Mouse (Mus musculus) thymus, postnatal 0 days (tissue): Measurements from ENCODE around the gene Megf11. TPM values are rescaled to one million over a fixed set of nuclear protein-coding genes. Genes with fewer than 3 reads are reported as not detected.

Experiments used
- DNase-seq: peaks from one replicate; pipeline ENCODE4 v3.0.0-alpha.2; 2015; ENCODE audit warnings: low spot score
- polyA plus RNA-seq: library from polyadenylated mRNA; unstranded; fragments of >200 nt; fragmentation: Nextera tagmentation; extraction: Ambion mirVana; gene quantifications from 2 replicates; pipeline ENCODE4 v1.2.1, GENCODE M21; 2015

Megf11 gene
- polyA plus RNA-seq, 1 experiment from 2014 or later: 0.75 TPM

DNA sequence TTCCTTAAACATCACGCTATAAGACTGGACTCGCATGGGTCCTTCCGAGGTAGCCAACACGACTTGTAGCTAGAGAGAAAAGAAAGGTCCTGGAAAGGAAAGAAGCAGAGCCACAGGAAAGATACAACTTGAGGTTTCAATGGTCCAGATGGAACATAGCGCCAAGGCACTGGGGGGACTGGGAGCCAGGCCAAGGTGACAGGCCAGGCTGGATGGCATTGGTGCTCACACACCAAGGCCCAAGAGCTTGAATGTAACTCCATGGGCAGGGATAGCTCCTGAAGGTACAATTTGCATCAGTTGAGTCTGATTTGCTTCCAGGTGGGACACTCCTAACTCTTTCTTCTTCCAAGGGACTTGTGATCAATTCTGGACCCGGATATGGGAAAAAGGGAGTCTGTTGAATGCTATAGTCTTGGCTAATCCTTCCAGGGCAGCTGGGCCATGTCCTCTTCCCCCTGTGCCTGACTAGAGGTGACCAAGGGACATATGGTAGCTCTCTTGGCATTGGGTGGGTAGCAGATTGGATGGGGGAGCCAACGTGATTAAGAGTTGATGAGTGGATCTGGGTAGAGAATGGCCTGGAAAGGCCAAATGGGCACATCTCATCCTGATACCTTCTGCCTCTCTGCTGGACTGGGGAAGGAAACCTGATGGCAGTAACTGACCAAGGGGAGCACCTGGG is 172.6 kb downstream of the Megf11 start:
- DNase-seq: no peak

DNA sequence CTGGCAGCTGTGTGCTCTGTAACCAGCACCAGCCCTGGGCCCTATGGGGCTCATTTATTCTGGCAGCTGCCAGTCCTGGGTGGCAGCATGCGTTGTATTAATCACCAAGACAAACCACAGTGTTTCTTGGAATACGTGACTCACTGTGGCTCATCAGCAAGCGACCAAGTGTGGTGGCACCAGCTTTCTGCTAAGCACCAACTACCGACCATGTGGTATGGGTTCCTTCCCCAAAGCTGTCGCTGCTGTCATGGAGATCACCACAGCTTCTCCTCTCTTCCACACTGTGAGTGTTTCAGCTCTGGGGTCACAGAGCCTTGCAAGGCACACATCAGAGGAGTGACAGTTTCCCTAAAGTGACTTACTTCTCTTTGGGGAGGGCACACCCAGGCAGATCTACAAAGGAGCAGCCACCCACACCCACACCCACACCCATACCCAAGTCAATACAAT is 178.9 kb downstream of the Megf11 start:
- DNase-seq: no peak

DNA sequence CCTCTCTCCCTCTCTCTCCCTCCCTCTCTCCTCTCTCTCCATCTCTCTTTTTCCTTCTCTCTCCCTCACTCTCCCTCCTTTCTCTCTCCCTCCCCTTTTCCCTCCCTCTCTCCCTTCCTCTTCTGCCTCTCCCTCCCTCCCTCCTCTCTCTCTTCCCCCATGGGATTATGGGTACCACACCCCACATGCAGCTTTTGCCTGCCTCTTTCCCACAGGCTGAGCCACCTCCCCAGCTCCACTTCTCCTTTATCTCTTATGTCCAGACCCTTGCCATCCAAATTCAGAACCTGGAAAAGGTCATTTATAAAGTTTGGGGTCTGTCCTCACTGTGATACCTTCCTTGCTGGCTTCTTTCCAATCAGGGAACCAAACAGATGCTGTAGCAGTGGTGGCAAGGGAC is 180.5 kb downstream of the Megf11 start:
- no peak for DNase-seq

DNA sequence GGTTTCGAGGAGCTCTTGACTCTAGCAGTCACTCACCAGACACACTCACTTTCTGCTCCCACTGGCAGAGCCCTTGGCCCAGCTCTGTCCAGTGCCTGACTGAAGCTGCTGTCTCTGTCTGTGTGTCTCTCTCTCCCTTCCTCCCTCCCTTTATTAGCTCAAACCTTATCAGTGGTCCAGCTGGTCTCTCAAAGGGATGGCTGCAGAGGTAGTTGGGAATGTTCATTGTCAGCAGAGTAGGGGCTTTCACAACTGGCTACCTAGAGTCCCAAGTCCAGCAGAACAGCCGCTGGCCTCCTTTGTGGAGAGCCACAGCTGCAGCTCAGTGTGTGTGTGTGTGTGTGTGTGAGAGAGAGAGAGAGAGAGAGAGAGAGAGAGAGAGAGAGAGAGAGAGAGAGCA is 180.9 kb downstream of the Megf11 start:
- no peak for DNase-seq

DNA sequence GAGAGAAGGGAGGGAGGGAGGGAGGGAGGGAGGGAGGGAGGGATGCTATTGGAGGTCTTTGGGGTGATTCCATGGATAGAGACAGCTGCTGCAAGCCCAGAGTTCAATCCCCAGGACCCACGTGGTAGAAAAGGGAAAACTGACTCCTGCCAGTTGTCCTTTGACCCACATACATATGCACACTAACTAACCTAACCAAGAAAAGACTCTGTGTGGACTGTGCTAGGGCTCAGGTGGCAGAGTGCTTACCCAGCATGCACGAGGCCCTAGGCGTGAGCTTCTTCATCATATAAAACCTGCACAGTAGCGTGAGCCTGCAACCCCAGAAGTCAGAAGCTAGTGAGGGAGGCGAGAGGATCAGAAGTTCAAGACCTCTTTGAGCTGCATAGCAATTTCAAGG is 182.1 kb downstream of the Megf11 start:
- no peak for DNase-seq

DNA sequence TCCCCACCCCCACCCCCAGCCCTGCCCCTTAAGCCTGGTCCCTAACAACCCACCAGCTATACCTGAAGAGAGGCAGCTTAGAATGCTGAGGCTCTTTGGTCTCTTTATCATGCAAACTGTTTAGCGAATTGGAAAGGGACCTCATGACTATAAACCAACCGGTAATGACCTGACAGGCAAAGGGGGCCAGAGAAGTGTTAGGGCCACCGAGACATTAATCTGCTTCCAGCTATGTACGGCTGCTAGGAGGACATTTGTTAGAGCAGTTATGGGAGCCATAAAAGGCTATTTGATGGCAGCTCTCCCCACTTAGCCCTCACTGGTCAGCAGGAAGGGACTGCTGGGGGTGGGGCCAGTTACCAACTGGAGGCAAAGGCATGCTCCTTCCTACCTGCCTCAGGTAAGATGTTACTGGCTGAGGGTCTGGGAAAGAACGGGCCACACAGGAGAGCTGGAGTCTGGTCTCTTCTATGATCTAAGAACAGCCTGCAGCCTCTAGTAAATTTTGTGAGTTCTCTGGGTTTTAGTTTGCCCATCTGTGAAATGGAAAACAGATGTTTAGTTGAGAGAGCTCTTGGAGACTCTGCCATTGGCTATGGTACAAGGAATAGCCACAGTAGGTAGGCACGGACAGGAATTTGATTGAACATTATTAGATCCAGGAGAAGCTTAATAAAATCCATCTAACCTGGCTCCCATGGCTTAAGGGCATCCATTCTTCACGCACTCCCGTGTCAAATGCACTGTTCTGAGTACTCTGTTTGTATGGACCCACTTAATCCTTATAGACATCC is 183.2 kb downstream of the Megf11 start:
- DNase-seq: no peak

DNA sequence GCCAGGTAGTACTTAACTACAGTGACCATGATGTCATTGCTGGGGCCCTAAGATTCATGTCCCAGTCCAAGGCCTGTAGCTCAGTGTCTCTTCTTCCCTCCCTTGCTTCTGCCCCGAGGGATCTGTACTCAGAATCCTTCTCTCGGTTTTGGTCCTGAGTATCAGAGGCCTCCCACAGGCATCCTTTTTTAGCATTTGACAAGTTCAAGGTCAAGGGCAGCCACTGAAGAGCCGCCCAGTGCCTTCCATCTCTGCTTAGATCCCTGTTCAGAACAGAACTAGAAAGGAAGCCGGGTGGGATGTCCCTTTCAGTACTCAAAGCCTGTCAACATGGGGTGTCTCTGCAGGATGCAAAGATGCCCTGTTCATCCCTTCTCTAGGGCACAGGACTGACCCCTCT is 185.0 kb downstream of the Megf11 start:
- DNase-seq: no peak

DNA sequence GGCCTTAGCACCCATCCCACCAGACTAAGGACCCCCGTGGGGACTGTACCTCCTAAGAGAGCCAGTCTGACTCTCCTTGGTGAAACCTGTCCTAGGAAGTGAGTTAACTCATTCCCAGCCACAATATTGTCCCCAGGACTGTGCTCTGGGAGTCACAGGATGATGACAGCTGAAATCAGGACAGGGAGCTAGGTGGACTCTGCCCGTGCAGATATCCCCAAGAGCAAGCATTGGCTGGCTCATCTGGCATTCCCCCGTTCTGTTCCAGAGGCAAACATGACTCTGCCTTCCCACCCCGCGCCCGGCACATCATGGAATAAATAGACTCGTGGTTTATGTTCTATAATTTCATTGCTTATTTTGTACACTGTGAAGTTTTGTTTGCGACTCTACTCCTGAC is 185.7 kb downstream of the Megf11 start:
- DNase-seq: no peak

DNA sequence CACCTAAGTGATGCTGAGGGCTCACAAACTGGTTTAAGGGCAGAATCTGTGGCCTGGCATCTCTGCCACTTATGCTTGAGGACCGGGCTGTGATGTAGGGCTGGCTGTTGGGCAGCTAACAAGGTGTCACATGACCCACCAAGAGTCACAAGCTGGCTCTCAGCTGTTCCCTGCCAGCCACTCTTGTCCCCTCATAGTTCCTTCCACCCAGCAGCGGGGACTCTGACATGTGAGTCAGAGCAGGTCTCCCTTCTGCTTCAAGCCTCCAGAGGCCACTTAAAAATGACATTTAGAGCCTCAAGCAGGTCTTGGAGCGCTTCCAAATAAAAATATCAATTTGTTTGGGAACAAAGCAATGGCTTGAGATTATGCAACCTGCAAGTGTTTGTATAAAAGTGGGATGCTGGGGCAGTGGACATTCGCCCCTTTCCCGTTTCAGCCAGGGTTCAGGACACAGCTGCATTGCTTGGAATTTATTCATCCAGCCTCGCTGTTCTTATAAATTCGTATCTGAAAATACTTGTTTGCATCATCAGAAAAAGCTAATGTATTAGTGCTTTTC is 187.3 kb downstream of the Megf11 start:
- no peak for DNase-seq

DNA sequence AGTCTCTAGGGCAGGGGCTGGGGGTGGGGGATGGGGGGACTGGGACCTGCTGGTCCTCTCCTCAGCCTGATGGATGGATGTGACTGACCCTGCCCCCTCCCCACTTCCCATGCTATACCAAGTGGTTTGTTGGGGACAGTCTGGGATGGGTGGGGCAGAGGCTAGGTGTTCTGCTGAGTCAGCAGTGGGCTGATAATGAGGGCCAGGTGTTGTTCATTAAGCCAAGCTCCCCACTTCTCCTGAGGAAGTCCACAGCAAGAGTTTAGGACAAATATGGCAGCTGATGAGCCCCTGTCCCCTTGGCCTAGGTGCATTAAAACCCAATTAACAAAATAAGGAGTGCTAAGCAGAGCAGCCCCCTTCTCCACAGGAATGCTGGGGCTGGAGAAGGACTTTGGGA is 190.2 kb downstream of the Megf11 start:
- no peak for DNase-seq

DNA sequence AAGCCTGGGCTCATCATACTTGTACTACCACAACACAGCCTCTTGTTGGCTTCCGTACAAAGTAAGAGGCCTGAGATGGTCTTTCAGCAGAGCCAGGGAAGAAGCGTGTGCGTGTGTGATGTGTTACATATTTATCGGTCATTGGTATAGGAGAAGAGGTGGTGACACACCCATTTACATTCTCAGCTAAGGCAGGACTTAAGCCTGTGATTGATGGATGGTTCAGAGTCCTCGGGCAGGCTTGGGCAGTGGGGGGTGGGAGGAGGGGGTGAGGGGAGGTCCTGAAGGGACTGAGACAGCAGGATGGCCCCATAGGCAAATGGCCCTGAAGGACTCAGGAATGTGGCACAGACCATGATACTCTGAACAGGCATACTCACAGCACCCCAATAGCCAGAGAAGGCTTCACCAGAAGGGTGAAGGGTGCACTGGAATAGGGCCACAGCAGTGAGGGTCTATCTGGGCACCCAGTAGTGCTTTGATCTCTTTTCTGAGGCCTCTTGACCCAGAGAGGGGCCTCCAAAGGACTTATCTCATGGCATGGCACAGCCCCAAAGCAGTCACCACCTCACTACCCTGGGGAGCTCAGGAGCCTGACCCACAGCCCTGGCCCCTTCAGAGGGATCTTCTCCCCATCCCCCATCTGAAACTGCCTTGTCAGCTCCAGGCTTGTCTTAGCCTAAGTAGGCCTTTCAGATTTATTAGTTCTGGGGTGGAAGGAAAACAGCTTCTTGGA is 190.9 kb downstream of the Megf11 start:
- no peak for DNase-seq

DNA sequence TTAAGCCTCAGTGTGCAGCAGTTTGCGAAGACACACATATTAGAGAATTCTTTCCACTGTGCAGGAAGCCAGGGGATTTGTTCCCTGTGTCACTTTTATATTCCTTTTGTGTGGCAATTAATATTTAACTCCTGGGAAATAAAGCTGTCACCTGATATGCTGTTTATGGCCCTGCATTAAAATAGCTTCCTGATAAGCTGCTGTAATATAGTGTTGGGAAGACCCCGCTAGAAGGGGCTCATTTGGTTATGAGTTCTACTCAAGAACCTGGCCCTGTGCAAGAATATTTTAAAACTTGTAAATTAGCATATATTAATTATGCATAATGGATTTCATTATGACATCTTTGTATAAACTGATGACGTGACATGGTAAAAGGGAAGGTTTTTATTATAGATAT is 191.7 kb downstream of the Megf11 start:
- no peak for DNase-seq

DNA sequence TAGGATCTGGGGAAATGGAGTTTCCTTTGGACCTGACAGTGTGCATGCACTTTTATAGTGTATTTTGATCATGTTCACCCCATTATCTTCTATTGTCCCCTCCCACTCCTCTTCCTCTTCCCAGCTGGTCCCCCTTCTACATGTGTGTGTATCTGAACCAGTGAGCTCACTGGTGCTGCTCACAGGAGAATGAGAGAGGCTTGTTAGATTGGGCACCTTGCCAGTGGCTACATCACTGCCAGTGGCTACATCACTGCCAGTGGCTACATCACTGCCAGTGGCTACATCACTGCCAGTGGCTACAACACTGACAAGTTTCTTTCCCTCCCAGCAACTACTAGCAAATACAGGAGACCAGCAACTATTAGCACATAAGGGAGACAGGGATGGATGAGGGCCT is 192.6 kb downstream of the Megf11 start:
- no peak for DNase-seq

DNA sequence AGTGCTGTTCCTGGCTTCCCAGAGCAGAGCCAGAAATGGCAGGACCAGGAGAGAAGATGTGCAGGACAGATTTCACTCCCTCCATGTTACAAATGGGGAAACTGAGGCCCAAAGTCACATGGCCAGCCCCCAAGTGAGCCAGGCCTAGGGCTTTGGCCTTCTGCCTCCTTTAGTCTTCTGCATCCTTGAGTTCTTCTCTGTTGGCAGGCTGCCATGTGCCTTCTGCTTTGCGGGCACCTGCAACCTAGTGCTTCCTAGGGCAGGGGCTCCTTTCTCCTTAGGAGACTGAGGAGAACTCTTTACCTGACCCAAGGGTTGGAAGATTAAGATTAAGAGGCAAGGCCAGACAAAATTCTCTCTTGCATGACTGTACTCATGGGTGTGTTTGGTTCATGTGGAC is 193.9 kb downstream of the Megf11 start:
- DNase-seq: no peak

DNA sequence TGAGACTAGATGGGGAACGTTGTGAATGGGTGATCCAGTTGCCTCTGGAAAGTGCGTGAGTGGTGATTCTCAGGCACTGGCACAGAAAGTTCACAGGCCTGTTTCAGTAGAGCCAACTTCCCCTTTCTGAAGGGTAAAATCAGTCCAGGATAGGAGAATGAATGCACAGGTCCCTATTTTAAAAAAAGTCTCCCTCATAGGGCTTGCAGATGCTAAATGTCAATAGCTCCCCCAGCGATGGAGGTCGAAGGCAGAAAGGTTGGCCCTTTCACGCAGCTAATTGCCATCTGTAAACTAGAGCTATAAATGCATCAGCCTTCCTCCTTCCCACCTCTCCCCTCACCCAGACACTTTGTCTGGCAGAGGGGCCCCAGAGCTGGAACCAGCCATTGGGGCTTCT is 200.9 kb downstream of the Megf11 start:
- DNase-seq: no peak

DNA sequence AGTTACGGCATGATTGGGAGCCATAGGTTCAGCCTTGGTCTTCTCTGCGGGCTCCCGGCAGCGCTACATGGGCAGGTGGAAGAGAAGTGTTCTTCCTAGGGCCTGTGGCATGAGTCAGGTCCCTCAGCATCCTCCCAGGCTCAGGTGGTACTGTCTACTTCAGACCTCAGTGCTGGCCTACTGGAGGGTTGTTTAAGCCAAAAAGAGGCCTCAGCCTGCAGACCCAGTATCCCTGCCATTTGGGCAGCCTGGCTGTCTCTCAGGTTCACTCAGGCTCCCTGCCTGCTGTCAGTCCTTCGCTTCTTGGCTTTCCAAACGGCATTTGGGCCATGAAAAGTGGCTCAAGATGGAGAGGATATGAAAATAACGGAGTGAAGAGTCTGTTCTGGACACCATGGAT is 202.6 kb downstream of the Megf11 start:
- no peak for DNase-seq

DNA sequence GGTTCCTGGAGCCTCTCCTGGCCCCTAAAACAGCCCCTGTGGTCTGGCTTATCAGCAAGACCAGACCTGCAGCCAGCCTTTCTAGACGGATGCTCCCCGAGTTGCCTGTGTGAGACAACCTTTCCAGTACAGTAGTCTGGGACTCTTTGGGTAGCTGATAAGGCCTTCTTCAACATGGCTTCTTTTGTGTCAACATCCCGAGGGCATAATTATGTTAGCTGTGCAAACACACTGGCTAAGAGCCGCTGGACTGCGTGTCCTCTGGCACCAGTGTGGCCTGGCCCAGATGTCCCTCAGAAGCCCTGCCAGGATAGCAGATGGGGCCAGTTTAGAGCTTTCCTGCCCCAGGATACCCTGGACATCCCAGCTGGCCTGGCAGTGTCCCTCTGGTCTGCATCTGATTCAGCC is 205.2 kb downstream of the Megf11 start:
- DNase-seq: no peak

DNA sequence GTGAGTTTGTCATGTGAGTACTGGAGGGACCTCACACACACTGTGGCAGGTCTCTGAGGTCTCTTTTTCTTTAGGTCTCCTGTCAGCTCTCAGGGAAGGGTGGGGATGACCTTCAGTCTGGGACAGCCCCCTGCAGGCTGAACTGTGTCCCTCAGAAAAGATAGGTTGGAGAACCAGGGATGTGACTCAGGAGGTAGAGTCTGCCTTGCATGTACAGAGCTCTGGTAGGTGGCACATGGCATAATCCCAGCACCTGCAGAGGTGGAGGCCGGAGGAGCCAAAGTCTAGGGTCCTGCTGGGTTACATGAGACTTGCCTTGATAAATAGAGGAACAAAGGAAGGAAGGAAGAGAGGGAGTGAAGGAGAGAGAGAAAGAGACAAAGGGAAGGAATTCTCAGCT is 206.0 kb downstream of the Megf11 start:
- DNase-seq: no peak

DNA sequence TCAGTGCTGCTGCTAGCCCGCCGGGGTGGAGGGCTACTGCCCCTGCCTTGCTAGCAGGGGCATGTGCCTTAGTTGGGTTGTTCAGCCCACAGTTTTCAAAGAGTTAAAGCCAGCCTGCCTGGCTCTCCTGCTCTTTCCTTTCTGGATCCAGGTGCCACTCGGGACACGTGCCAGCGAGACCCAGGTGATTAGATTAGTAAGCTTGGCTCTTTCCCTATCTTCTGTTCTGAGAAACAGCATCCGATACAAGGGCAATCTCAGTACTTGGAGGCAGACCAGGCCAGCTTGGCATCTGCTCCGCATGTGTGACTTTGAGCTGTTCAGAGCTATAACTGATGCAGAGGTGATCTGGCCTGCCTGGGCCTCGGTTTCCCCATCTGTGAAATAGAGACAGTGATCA is 209.0 kb downstream of the Megf11 start:
- DNase-seq: no peak

DNA sequence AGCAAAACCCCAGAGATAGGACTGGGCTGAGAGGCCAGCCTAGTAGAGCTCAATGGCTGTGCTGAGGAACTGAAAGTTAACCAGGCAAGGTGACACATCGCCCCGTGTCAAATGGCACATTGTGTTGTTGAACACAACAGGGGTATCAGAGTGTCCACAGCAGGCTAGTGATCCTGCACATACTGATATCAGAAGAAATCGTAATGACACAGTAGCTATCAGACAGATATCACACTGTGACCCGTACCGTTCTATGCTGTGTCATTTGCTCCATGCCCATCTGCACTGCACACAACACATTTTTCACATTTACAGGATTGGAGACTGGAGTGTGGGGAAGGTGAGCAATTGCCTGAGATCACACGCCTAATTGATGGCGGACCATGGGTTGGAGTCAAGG is 213.0 kb downstream of the Megf11 start:
- DNase-seq: no peak

DNA sequence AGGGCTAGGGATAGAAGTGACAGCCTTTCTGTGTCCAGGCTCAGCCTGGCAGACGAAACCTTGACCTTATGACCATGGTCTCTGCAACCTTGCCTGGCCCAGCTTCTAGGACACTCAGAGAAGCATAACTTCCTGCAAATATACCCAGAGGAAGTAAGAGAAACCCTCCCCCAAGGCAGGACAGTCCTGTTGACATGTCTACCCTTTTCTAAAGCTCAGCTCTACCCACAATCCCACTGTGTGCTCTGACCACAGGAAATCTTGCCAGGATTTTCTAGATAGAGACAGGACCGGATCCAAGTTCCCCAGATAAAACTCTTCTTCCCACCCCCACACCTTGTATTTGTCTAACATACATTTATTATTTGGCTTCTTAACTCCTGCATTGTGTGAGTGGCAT is 215.3 kb downstream of the Megf11 start:
- no peak for DNase-seq

DNA sequence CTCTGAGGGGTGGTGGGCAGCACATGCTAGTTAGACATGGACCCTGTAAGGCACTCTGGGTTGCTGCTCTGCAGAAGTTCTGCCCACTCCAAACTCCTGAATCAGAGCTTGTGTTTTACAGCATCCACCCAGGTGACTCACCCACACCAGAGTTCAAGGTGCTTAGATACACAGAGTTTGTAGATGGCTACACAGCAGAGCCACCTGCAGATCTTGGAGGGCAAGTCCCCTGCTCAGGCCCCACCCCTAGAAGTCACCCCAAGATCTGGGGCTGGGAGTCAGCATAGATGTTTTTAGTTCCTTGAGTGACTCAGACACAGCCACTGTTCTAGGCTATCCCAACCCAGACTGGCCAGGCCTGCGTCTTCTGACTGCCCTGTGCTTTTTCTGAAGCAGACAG is 217.5 kb downstream of the Megf11 start:
- DNase-seq: no peak
